In genomic region chr17:15449606-15450005, GRCm38 (mm10) we compare ENCODE assay signal across 10 mouse cellular contexts.
"Had no signal": no experiment of that assay in that cellular context is flagged by ENCODE, and none has a peak within 500 bp of the region (broad histone marks: within the 10 kb centered on the region; RNA-seq: fewer than 3 reads in every experiment).

No protein-coding gene starts in this region.

- H3K36me3 ChIP-seq: limb, embryonic 15.5 days; liver, embryonic 13.5 days; midbrain, embryonic 13.5 days had no signal

- H3K4me1 ChIP-seq: limb, embryonic 15.5 days; liver, embryonic 13.5 days; midbrain, embryonic 13.5 days had no signal

- H3K9me3 ChIP-seq: limb, embryonic 15.5 days; liver, embryonic 13.5 days; midbrain, embryonic 13.5 days had no signal

- H3K27me3 ChIP-seq: limb, embryonic 15.5 days; liver, embryonic 13.5 days; midbrain, embryonic 13.5 days had no signal

- H3K4me2 ChIP-seq: limb, embryonic 15.5 days; liver, embryonic 13.5 days; midbrain, embryonic 13.5 days had no signal

- H3K4me3 ChIP-seq: left cerebral cortex, adult 2 months; limb, embryonic 15.5 days; liver, embryonic 13.5 days; midbrain, embryonic 13.5 days had no signal

- H3K9ac ChIP-seq: limb, embryonic 15.5 days; liver, embryonic 13.5 days; liver, postnatal 0 days; midbrain, embryonic 13.5 days had no signal

- ATAC-seq: liver, postnatal 0 days; lung, postnatal 0 days; midbrain, embryonic 13.5 days had no signal

- DNase-seq: kidney, postnatal 25 days; liver, embryonic 13.5 days; liver, postnatal 0 days; lung, postnatal 36 days; right cerebral cortex, postnatal 14 days; thymus, postnatal 4 days had no signal

- H3K27ac ChIP-seq: left cerebral cortex, adult 2 months; limb, embryonic 15.5 days; liver, embryonic 13.5 days; midbrain, embryonic 13.5 days had no signal
